In genomic region chr4:135892884-135893283, GRCm38 (mm10) we compare ENCODE assay signal across 21 mouse cellular contexts. TPM values are rescaled to one million over a fixed set of nuclear protein-coding genes. Genes with fewer than 3 reads are reported as not detected.
DNase-seq lines count a peak whose midpoint lies in the region; ATAC-seq and TF ChIP-seq lines count a peak whose summit lies in the region.
"Had no signal": no experiment of that assay in that cellular context is flagged by ENCODE, and none has a peak within 500 bp of the region (broad histone marks: within the 10 kb centered on the region; RNA-seq: fewer than 3 reads in every experiment).

No protein-coding gene starts in this region.

- no peak overlapping the region for H3K4me3 ChIP-seq in hindbrain, postnatal 0 days (ENCODE audit: low read length)
- H3K4me3 ChIP-seq in hindbrain, embryonic 11.5 days (ENCODE audit: low read depth, low read length) = no peak overlapping the region
- no peak overlapping the region for H3K4me3 ChIP-seq in bone marrow, adult 2 months (replicated peaks; ENCODE audit: control insufficient read depth, low read depth, low read length)
- H3K4me3 ChIP-seq in liver, embryonic 15.5 days (replicated peaks) = no peak overlapping the region
- H3K4me3 ChIP-seq in kidney, adult 2 months (ENCODE audit: insufficient read depth, low read depth, low read length) = no peak overlapping the region
- H3K4me3 ChIP-seq: embryonic facial prominence, embryonic 10.5 days; heart, embryonic 15.5 days; limb, embryonic 13.5 days; midbrain, embryonic 15.5 days had no signal

- DNase-seq in hindbrain, postnatal 0 days (ENCODE audit: low spot score) = no peak
- no peak for DNase-seq in hindbrain, embryonic 11.5 days (ENCODE audit: low spot score)
- peak; percentile 74 for DNase-seq in 416B (ENCODE audit: low read depth)
- no peak for DNase-seq in thymus, postnatal 4 days
- DNase-seq in frontal cortex, postnatal 14 days (ENCODE audit: low spot score in 2 of 2) = no peak
- no peak for DNase-seq in kidney, adult 2 months
- DNase-seq: adrenal gland, postnatal 14 days; cerebellum, postnatal 14 days; gastrocnemius, postnatal 14 days; right cerebral cortex, postnatal 4 days; thymus, postnatal 14 days had no signal

- peak; percentile 36 for TF ChIP-seq CTCF in hindbrain, postnatal 0 days (IDR thresholded peaks at IDR 0.05; ENCODE audit: low read depth)
- peak; percentile 18; the same call in 1 of the 2 replicates for TF ChIP-seq CTCF in bone marrow, adult 2 months (IDR thresholded peaks at IDR 0.05; ENCODE audit: control insufficient read depth, insufficient read depth, low read length)
- no peak for TF ChIP-seq CTCF in kidney, adult 2 months (conservative IDR thresholded peaks at IDR 0.05; ENCODE audit: insufficient read depth, insufficient read length, low read depth, low read length)

- H3K9ac ChIP-seq in hindbrain, postnatal 0 days (replicated peaks; ENCODE audit: low read length) = no peak overlapping the region
- no peak overlapping the region for H3K9ac ChIP-seq in hindbrain, embryonic 11.5 days (ENCODE audit: low read depth, low read length)
- no peak overlapping the region; the same call in 1 of the 2 replicates for H3K9ac ChIP-seq in liver, embryonic 15.5 days
- H3K9ac ChIP-seq: heart, embryonic 15.5 days; hindbrain, embryonic 14.5 days; limb, embryonic 13.5 days; midbrain, embryonic 15.5 days had no signal

- no peaks in the 10 kb centered on the region for H3K9me3 ChIP-seq in hindbrain, postnatal 0 days (ENCODE audit: low read length)
- H3K9me3 ChIP-seq in hindbrain, embryonic 11.5 days (ENCODE audit: control insufficient read depth, low read length) = no peaks in the 10 kb centered on the region
- H3K9me3 ChIP-seq in liver, embryonic 15.5 days (replicated peaks) = no peaks in the 10 kb centered on the region
- H3K9me3 ChIP-seq: embryonic facial prominence, embryonic 10.5 days; heart, embryonic 15.5 days; limb, embryonic 13.5 days; midbrain, embryonic 15.5 days had no signal

- no peak overlapping the region for H3K4me2 ChIP-seq in hindbrain, postnatal 0 days (ENCODE audit: low read depth, low read length)
- H3K4me2 ChIP-seq in hindbrain, embryonic 11.5 days (replicated peaks; ENCODE audit: low read depth, low read length) = no peak overlapping the region
- no peak overlapping the region for H3K4me2 ChIP-seq in liver, embryonic 15.5 days
- H3K4me2 ChIP-seq: heart, embryonic 15.5 days; hindbrain, embryonic 14.5 days; limb, embryonic 13.5 days; midbrain, embryonic 15.5 days had no signal

- WGBS in hindbrain, postnatal 0 days = 75% methylated on average over 4 of the region's 4 CpGs
- WGBS in hindbrain, embryonic 11.5 days = 43% methylated on average over 4 of the region's 4 CpGs
- WGBS in bone marrow, adult 2 months = 37% methylated on average over 4 of the region's 4 CpGs
- 19% methylated on average over 4 of the region's 4 CpGs for WGBS in liver, embryonic 15.5 days (ENCODE audit: insufficient replicate concordance)
- 75% methylated on average over 4 of the region's 4 CpGs for WGBS in kidney, adult 2 months

- no peak for TF ChIP-seq POLR2A in bone marrow, adult 2 months (IDR thresholded peaks at IDR 0.05; ENCODE audit: borderline replicate concordance, control insufficient read depth, low read depth, low read length)
- no peak for TF ChIP-seq POLR2A in kidney, adult 2 months (IDR thresholded peaks at IDR 0.05; ENCODE audit: low read depth, low read length)

- no peak overlapping the region for H3K27ac ChIP-seq in hindbrain, postnatal 0 days
- no peak overlapping the region for H3K27ac ChIP-seq in hindbrain, embryonic 11.5 days (ENCODE audit: low read depth, low read length)
- H3K27ac ChIP-seq in bone marrow, adult 2 months (ENCODE audit: control insufficient read depth, insufficient read depth, low read depth, low read length, poor library complexity) = no peak overlapping the region
- no peak overlapping the region for H3K27ac ChIP-seq in liver, embryonic 15.5 days (replicated peaks)
- H3K27ac ChIP-seq in kidney, adult 2 months (ENCODE audit: insufficient read depth, low read depth, low read length) = no peak overlapping the region
- H3K27ac ChIP-seq: embryonic facial prominence, embryonic 10.5 days; heart, embryonic 15.5 days; hindbrain, embryonic 14.5 days; limb, embryonic 13.5 days; macrophage; midbrain, embryonic 15.5 days had no signal

- no peaks in the 10 kb centered on the region for H3K27me3 ChIP-seq in hindbrain, postnatal 0 days (ENCODE audit: insufficient read depth, low read length)
- no peaks in the 10 kb centered on the region for H3K27me3 ChIP-seq in hindbrain, embryonic 11.5 days (ENCODE audit: control insufficient read depth, insufficient read depth, low read length)
- H3K27me3 ChIP-seq in liver, embryonic 15.5 days = no peaks in the 10 kb centered on the region
- no peaks in the 10 kb centered on the region for H3K27me3 ChIP-seq in kidney, adult 2 months (replicated peaks; ENCODE audit: control insufficient read depth, insufficient read depth, low read length)
- H3K27me3 ChIP-seq: heart, embryonic 15.5 days; limb, embryonic 13.5 days; midbrain, embryonic 15.5 days had no signal

- H3K36me3 ChIP-seq in hindbrain, postnatal 0 days (ENCODE audit: insufficient read depth, low read length) = no peaks in the 10 kb centered on the region
- no peaks in the 10 kb centered on the region for H3K36me3 ChIP-seq in hindbrain, embryonic 11.5 days (ENCODE audit: control insufficient read depth, insufficient read depth, low read length)
- H3K36me3 ChIP-seq in liver, embryonic 15.5 days (replicated peaks) = no peaks in the 10 kb centered on the region
- no peaks in the 10 kb centered on the region for H3K36me3 ChIP-seq in kidney, adult 2 months (ENCODE audit: control insufficient read depth, insufficient read depth, low read length)
- H3K36me3 ChIP-seq: embryonic facial prominence, embryonic 10.5 days; G1E; heart, embryonic 15.5 days; limb, embryonic 13.5 days; midbrain, embryonic 15.5 days had no signal

- H3K4me1 ChIP-seq in hindbrain, postnatal 0 days (ENCODE audit: insufficient read depth, low read length) = no peaks in the 10 kb centered on the region
- no peaks in the 10 kb centered on the region for H3K4me1 ChIP-seq in hindbrain, embryonic 11.5 days (replicated peaks; ENCODE audit: control insufficient read depth, insufficient read depth, low read length)
- H3K4me1 ChIP-seq in bone marrow, adult 2 months (ENCODE audit: control insufficient read depth, insufficient read depth, low read length) = peaks cover 11% of the 10 kb centered on the region; the same call in 1 of the 2 replicates
- peaks cover 56% of the 10 kb centered on the region for H3K4me1 ChIP-seq in liver, embryonic 15.5 days (replicated peaks)
- no peaks in the 10 kb centered on the region for H3K4me1 ChIP-seq in kidney, adult 2 months (ENCODE audit: control insufficient read depth, insufficient read depth, low read length)
- H3K4me1 ChIP-seq: midbrain, embryonic 15.5 days had no signal

- no peak for ATAC-seq in hindbrain, postnatal 0 days
- ATAC-seq in hindbrain, embryonic 11.5 days (ENCODE audit: low FRiP score) = no peak
- 0 out of 2 replicates have a peak, but pooled peaks have one; percentile 33 for ATAC-seq in liver, embryonic 15.5 days (ENCODE audit: insufficient read depth)
- ATAC-seq: forebrain, embryonic 16.5 days; midbrain, embryonic 15.5 days had no signal

RNA-seq across cellular contexts. Expression of gene Cnr2, which starts 2.3 kb away (rescaled TPM):
- total RNA-seq in hindbrain, postnatal 0 days (2014; rRNA removed) = 0.04 and 0.58 TPM in 2 replicates
- 0.04 and 0.06 TPM in 2 replicates for polyA plus RNA-seq in hindbrain, postnatal 0 days (2015; fragmentation: Nextera tagmentation; extraction: Ambion mirVana)
- polyA plus RNA-seq in hindbrain, embryonic 11.5 days (2014; fragmentation: Nextera tagmentation; extraction: Ambion mirVana) = 0.08 and 0.47 TPM in 2 replicates
- polyA plus RNA-seq in bone marrow, adult 2 months (2011; ENCODE audit: insufficient read depth, insufficient read length, low replicate concordance, missing spikeins) = 4.6 and 12.2 TPM in 2 replicates
- polyA plus RNA-seq in liver, embryonic 15.5 days (2015; fragmentation: Nextera tagmentation; extraction: Ambion mirVana) = 2.8 and 3.0 TPM in 2 replicates
- polyA plus RNA-seq in kidney, adult 2 months (2012; rRNA removed) = 2.7 and 4.1 TPM in 2 replicates
- polyA plus RNA-seq: forebrain, embryonic 16.5 days; midbrain, embryonic 15.5 days had no signal

RNA-seq across cellular contexts. Expression of gene Pnrc2, which starts 19.2 kb away (rescaled TPM):
- total RNA-seq in hindbrain, postnatal 0 days (2014; rRNA removed) = 54.9 and 55.0 TPM in 2 replicates
- 81.7 and 90.4 TPM in 2 replicates for polyA plus RNA-seq in hindbrain, postnatal 0 days (2015; fragmentation: Nextera tagmentation; extraction: Ambion mirVana)
- 213 and 226 TPM in 2 replicates for polyA plus RNA-seq in hindbrain, embryonic 11.5 days (2014; fragmentation: Nextera tagmentation; extraction: Ambion mirVana)
- 37.3 and 38.3 TPM in 2 replicates for polyA plus RNA-seq in bone marrow, adult 2 months (2011; ENCODE audit: insufficient read depth, insufficient read length, low replicate concordance, missing spikeins)
- polyA plus RNA-seq in liver, embryonic 15.5 days (2015; fragmentation: Nextera tagmentation; extraction: Ambion mirVana) = 77.1 and 78.3 TPM in 2 replicates
- 17.7 and 23.3 TPM in 2 replicates for polyA plus RNA-seq in kidney, adult 2 months (2012; rRNA removed)

RNA-seq across cellular contexts. Expression of gene Fuca1, which starts 27.7 kb away (rescaled TPM):
- total RNA-seq in hindbrain, postnatal 0 days (2014; rRNA removed) = 42.5 and 43.6 TPM in 2 replicates
- polyA plus RNA-seq in hindbrain, postnatal 0 days (2015; fragmentation: Nextera tagmentation; extraction: Ambion mirVana) = 92.8 and 97.3 TPM in 2 replicates
- polyA plus RNA-seq in hindbrain, embryonic 11.5 days (2014; fragmentation: Nextera tagmentation; extraction: Ambion mirVana) = 44.5 and 50.4 TPM in 2 replicates
- polyA plus RNA-seq in bone marrow, adult 2 months (2011; ENCODE audit: insufficient read depth, insufficient read length, low replicate concordance, missing spikeins) = 57.7 and 172 TPM in 2 replicates
- 24.0 and 29.4 TPM in 2 replicates for polyA plus RNA-seq in liver, embryonic 15.5 days (2015; fragmentation: Nextera tagmentation; extraction: Ambion mirVana)
- 161 and 226 TPM in 2 replicates for polyA plus RNA-seq in kidney, adult 2 months (2012; rRNA removed)

RNA-seq across cellular contexts. Expression of gene Srsf10, which starts 37.3 kb away (rescaled TPM):
- total RNA-seq in hindbrain, postnatal 0 days (2014; rRNA removed) = 52.8 and 61.0 TPM in 2 replicates
- 147 and 155 TPM in 2 replicates for polyA plus RNA-seq in hindbrain, postnatal 0 days (2015; fragmentation: Nextera tagmentation; extraction: Ambion mirVana)
- 390 and 420 TPM in 2 replicates for polyA plus RNA-seq in hindbrain, embryonic 11.5 days (2014; fragmentation: Nextera tagmentation; extraction: Ambion mirVana)
- 221 and 300 TPM in 2 replicates for polyA plus RNA-seq in bone marrow, adult 2 months (2011; ENCODE audit: insufficient read depth, insufficient read length, low replicate concordance, missing spikeins)
- polyA plus RNA-seq in liver, embryonic 15.5 days (2015; fragmentation: Nextera tagmentation; extraction: Ambion mirVana) = 87.2 and 90.0 TPM in 2 replicates
- polyA plus RNA-seq in kidney, adult 2 months (2012; rRNA removed) = 43.4 TPM in 2 replicates

RNA-seq across cellular contexts. Expression of gene Hmgcl, which starts 53.4 kb away (rescaled TPM):
- total RNA-seq in hindbrain, postnatal 0 days (2014; rRNA removed) = 27.0 and 38.6 TPM in 2 replicates
- 55.0 and 60.0 TPM in 2 replicates for polyA plus RNA-seq in hindbrain, postnatal 0 days (2015; fragmentation: Nextera tagmentation; extraction: Ambion mirVana)
- polyA plus RNA-seq in hindbrain, embryonic 11.5 days (2014; fragmentation: Nextera tagmentation; extraction: Ambion mirVana) = 54.0 and 60.7 TPM in 2 replicates
- polyA plus RNA-seq in bone marrow, adult 2 months (2011; ENCODE audit: insufficient read depth, insufficient read length, low replicate concordance, missing spikeins) = 39.0 and 65.5 TPM in 2 replicates
- polyA plus RNA-seq in liver, embryonic 15.5 days (2015; fragmentation: Nextera tagmentation; extraction: Ambion mirVana) = 91.4 and 96.5 TPM in 2 replicates
- 175 and 199 TPM in 2 replicates for polyA plus RNA-seq in kidney, adult 2 months (2012; rRNA removed)
